Mouse (Mus musculus): ENCODE results near the gene Gm20388.
A peak's percentile ranks its signal among the peaks of the same experiment; 100 is the strongest.

Gm20388 gene

DNA sequence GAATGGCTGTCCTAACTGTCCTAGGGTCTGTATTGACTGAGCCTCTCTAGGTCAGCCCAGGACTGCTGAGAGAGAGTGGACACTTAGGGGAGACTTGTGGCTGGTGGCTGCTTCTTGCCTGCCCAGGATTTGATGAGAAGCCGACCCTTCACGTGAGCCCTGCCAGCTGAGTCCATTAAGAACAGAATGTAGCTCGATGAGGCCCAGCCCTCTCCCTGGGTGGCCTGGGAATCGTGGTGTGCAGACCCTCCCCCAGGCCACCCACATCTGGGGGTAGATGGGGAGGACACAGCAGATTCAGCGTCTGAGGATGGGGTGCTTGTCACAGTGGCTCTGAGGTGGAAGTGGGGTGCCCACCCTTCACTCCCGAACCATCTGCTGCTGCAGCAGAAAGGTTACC, 1001.8 kb downstream of the Gm20388 start:
- DNase-seq (ENCODE audit: low spot score in 2 of 2) = no peak

DNA sequence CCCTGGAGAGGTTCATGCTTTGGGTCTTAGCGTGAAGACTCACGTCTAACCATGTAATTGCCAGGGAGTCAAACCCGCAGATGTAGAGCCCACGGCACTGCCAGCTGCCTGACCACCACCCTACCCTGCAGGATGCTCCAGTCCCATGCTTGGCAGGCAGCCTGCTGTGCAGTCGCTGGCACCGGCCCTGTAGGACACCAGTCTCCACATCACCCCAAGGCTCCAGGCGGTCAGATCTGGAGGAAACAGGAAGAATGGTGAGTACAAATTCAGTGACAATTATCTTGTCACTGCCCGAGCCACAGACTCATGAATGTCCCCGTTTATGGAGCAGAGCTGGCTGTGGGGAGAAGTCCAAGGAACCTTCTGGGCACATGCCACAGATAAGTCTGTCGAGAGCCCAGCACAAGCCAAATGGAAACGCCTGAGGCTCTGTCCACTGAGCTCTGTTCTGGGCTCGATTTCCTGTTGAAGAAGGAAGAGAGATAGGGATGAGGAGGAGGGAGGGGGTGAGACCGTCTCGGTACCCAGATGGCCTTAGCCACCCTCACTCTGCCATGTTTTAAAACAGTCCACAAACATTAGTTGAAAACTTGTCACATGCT, 1006.3 kb downstream of the Gm20388 start:
- no peak for DNase-seq (ENCODE audit: low spot score in 2 of 2)

DNA sequence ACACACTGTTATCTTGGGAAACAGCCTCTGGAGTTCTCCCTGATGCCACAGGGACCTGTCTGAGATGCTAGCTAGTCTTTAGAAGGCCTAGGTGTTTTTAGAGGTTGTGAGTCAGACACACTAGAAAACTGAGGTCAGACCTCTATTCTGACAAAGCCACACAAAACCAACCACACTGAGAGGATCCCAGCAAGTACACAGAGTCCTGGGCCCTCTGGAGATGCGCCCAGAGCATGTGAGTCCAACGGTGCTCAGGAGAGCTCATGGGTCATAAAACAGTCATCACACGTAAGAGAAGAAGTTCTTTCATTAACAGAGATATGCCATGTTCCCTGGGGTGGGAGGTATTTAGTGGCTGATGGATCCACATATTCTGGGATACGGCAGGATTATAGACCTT, 1009.9 kb downstream of the Gm20388 start:
- no peak for DNase-seq (ENCODE audit: low spot score in 2 of 2)

DNA sequence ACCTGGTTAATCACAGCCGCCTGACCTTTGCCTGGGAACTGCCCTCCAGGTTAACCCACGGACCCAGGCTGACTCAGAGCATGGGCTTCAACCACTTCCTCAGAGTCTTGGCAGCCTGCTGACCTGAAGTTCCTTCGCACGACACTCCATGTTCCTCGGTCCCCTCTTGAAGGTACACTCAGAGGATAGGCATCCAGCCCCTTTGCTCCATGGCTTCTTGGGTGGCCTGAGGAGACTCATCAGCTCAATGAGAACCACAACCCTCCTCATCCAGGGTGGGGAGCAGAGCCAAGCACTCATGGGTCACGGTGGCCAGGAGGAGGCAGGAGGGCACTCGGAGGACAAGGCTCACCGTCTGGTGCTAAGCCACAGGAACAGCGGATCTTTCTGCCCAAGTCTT, 1015.6 kb downstream of the Gm20388 start:
- DNase-seq (ENCODE audit: low spot score in 2 of 2) = no peak

DNA sequence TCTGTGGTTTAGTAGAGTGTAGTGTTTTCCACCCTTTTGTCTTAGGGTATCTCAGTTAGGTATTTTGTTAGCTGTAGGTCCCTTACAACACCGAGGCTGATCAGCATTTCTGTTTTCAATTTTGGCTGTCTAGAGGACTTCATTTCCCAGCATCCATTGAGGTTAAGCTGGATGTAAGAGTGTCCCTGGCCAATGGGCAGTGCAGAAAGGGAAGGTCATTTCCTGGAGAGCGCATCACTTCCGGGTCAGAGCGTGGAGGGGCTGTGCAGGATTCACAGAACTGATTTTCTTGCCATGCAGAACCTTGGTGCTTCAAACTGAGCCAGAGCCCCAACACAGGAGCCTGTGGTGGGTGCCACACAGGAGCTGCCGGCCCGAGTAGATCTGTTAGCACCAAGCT, 1017.4 kb downstream of the Gm20388 start:
- DNase-seq (ENCODE audit: low spot score in 2 of 2) = no peak

DNA sequence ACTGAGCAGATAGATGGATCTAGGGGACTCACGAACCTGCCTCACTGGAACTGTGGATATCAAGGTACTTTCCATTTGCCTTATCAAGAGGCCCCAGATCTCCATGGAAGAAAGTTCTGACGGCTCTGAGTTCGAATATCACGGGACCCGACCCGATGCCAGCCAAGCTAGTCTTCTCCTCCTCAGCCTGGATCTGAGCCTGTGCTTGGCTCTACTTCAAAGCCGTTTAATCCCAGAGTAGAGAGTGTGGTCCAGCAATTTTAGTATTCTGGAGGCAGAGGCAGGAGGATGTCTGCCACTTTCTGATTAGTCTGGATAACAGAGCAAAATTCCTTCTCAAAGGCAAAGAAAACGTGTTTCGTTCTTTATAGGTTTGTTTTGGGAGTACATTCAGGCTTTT, 1024.0 kb downstream of the Gm20388 start:
- no peak for DNase-seq (ENCODE audit: low spot score in 2 of 2)

DNA sequence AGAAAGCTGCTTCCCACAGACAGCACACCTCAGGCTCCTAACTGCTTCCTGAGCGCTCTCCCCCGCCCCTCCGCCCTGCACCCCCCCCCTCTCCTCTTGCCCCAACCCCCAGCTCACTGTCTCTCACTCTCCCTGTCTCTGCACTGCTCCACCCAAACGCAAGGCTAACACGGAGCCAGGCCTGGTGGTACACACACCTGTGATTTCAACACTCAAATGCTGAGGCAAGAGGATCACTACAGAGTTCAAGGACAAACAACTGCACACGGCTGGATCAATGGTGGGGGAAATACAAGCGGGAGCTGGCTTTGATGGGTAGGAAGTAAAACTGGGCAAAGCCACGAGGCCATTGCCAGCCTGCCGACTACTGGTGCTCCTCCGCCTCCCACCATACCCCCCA, 1026.0 kb downstream of the Gm20388 start:
- DNase-seq (ENCODE audit: low spot score in 2 of 2) = no peak

DNA sequence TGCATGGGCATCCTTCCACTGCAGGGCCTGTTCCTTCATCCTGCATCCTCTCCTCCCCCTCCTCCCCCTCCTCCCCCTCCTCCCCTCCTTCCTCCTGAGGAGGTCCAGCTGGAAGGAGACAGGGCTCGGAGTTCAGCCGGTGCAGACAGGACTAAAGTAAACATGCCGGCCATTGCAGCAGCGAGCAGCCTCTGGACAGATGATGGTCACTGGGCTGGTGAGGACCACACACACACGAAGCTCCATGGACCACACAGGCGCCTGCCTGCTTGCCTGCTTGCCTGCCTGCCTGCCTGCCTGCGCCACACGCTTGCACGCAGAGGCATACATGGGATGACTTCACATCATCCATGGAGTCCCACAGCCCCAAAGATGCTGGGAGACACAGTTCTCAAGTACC, 1026.8 kb downstream of the Gm20388 start:
- DNase-seq (ENCODE audit: low spot score in 2 of 2) = no peak

DNA sequence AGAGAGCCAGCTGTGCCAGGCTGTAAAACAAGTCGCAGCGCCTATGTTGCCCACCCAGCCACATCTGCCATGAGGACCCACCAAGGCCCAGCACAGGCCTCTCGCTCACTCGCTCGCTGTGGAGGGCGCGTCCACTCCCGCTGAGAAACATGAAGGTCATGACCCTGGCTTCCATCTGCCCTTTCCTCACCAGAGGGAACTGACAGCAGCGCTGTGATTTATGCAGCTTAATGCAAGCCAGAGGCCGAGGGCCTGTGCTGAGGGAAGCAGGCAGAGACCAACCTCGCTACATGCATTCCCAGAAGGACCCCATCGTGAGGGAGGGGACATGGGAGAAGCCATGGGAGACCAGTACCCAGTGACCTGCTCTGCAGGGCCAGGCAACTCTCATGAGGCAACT, 1029.6 kb downstream of the Gm20388 start:
- no peak for DNase-seq (ENCODE audit: low spot score in 2 of 2)

DNA sequence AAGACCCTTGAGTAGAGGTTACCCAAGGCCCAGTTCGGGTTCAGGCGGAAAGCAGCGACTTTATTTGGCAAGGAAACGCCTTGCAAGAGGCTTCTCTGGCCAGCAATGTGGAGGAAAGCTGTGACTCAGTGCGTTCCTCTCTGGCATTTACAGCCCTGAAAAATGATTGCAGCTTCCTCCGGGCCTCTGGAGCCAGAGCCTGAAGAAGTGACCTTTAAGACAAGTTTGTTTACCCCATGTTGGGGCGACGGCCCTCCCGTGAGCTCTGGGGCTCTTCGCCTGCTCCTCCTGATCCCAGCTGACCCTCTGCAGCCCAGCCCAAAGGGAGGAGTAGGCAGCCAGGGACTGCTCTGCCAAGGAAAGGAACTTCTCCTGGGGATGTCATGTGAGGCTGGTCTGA, 1036.6 kb downstream of the Gm20388 start:
- no peak for DNase-seq (ENCODE audit: low spot score in 2 of 2)

DNA sequence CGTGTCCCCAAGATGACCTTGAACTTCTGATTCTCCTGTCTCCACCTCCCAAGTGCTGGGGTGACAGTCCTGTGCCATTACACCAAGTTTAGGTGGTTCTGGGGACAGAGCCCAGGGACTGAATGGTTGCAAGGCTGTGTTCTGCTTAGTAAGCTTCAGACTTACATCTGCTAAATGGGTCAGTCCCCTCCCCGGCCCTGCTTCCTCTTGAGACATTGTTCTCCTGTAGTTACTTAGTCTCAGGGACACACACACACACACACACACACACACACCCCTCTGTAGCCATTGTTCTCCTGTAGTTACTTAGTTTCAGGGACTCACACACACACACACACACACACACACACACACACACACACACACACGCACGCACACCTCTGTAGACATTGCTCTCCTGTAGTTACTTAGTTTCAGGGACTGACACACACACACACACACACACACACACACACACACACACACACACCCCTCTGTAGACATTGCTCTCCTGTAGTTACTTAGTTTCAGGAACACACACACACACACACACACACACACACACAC, 1037.5 kb downstream of the Gm20388 start:
- no peak for DNase-seq (ENCODE audit: low spot score in 2 of 2)

DNA sequence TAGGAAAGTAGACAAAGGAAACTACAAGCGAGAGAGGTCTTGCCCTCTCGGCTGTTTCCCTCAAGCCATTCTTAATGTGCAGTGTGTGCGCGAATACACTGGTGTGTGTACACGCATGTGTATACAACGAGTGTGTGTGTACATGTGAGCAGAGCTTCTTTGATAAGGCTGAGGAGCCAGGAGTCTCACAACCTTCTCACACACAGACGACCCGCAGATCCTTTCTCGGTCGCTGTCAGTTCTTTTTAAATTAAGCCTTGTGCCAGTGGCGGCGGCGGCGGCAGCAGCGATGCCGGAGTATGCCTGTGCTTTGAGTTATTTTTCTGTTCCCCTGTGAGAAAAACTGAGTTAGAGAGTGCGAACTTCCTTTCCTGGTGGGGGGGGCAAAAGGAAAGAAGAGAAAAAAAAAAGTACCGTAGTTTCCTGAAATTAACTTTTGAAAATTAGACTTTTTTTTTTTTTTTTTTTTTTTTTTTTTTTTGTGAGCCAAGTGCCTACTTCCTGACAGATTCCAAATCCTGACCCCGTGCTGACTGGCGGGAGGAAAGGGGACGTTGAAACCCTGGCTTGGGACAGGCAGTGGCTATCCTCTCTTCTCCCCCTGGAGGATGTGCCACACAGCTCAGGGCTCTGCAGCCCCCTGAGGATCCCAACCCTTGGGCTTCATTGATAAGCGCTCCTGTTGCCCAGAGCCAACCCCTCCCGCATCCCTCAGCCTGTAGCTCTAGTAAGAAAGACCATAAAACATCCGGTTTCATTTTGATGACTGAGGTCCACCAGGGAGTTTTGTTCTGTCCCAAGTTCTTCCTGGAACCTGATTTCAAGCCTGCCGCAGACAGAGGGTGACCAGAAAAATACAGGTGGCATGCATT, 1038.2 kb downstream of the Gm20388 start:
- DNase-seq (ENCODE audit: low spot score in 2 of 2) = no peak

DNA sequence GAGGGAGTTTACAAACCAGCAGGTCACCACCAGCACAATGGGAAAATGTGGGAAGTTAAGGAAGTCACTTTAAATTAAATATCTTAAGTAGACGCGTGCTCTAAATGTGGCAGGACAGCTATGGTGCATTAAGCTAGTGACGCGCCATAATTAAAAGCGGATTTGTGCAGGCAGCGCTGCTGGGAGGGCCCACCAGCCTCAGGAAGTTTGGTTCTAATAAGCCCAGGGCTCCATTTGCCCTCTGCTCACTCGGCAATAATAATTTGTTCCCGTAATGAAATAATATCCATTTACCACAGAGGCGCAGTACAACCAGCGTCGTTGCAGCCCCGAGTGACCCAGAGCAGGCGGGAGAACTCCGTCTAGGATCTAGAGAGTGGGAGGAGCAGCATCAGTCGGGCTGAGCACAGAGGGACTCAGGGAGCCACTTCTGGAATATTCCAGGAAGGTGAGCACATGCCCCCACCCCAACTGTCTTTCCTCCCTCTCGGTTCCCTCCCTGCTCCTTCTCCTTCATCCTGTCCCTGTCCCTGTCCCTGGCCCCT, 1040.1 kb downstream of the Gm20388 start:
- no peak for DNase-seq (ENCODE audit: low spot score in 2 of 2)

DNA sequence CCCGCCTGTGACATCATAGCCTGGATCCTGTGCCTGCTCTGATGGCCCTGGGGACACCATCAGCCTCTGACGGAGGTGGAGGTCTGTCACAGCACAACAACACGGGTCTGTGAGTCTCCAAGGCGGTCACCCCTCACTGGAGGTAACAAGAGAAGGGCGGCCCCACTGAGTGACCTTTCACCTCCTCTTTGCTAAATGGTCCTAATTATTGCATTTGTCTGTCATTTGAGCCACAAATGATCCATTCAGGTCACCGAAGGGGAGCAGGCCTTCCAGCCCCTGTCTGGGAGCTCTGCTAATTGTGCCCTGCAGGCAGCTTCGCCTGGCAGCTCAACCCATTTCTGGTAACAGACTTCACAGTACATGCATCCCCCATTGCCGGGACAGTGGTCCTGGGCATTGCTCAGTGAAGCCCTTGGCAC, 1048.8 kb downstream of the Gm20388 start:
- DNase-seq (ENCODE audit: low spot score in 2 of 2) = no peak

DNA sequence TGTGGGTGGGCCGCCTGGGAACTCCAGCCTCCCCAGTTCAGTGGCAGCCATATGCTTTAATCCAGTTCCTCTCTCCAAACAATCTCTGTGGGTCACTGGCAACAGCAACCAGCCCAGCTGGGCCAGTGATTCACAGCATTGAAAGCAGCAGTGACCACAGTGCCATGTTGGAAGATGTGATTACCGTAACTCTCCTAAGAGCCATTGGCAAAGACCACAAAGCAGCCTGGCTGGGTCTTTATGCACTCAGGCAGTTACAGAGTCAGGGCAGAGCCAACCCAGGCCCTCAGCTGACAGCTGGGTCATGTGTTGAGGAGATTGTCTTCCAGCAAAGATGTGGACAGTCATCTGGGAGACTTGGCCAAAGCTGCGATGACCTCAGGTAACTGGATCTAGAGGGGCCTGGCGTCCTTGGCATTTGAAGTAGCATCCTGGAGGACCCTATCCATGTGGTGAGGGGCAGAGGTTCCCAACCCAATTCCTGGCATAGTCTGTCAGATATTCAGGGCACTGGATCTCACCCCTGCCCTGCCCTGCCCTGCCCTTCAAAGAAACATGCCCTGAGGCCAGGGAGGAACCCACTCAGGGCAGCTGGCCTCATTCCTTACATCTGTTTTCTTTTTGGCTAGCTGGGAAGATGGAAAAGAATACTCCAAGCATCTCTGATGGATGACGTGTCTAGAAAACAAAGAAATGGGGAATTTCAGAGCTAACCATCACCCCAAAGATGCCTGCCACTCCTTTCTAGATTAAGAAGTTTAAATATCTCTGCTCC, 1052.2 kb downstream of the Gm20388 start:
- DNase-seq (ENCODE audit: low spot score in 2 of 2) = no peak

DNA sequence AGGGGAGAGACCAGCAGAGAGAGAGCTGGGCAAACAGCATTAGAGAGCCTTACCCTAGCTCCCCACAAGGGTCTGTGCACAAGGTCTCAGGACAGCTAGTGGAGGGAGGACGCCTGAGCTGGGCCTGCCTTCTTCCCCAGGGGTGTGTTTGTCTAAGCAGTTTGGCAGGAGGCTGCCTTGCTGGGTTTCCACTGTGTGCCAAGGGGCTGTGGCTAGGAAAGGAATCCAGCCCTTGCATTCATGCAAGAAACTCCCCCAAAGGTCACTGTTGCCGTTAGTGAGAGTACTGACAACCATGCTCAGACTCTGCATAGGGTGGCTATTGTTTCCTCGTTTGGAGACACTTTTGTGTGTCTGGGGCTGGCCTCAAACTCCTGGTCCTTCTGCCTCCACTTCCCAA, 1055.9 kb downstream of the Gm20388 start:
- no peak for DNase-seq (ENCODE audit: low spot score in 2 of 2)

DNA sequence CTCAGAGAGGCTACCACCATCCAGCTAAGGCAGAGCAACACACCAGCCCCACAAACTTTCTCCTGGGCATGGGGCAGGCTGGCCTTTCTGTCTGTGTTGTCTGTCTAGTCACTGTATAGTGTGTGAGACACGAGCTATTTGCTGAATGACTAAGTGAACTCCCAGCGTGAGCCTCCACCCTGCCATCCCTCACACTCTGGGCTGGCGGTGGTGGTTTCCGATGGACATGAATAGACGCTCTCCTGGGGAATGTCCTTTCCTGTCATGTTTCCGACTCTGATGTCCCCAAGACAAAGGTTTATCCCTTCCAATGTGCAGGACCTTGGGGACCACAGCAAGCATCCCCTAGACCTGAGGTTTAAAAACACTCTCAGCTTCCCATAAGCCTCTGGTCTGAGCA, 1057.7 kb downstream of the Gm20388 start:
- DNase-seq (ENCODE audit: low spot score in 2 of 2) = no peak

DNA sequence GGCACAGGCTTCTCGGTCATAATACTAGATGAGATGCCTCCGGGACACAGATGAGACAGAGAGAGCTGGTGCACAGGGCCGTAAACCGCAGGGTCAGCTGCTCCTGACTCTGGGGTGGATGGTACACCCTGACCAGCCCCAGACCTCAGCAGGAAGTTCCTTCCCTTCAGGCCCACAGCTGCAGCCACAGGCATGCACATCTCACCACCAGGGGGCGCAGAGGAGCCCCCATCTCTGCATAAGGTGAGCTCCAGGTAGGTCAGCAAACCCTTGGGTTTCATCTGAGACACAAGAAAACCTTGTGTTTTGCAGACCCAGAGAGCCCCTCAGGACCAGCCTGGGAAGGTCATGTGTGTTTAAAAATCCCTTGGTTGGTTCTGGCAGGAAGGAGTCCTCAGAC, 1059.7 kb downstream of the Gm20388 start:
- DNase-seq (ENCODE audit: low spot score in 2 of 2) = peak in 1 of 2 experiments; percentile 8

DNA sequence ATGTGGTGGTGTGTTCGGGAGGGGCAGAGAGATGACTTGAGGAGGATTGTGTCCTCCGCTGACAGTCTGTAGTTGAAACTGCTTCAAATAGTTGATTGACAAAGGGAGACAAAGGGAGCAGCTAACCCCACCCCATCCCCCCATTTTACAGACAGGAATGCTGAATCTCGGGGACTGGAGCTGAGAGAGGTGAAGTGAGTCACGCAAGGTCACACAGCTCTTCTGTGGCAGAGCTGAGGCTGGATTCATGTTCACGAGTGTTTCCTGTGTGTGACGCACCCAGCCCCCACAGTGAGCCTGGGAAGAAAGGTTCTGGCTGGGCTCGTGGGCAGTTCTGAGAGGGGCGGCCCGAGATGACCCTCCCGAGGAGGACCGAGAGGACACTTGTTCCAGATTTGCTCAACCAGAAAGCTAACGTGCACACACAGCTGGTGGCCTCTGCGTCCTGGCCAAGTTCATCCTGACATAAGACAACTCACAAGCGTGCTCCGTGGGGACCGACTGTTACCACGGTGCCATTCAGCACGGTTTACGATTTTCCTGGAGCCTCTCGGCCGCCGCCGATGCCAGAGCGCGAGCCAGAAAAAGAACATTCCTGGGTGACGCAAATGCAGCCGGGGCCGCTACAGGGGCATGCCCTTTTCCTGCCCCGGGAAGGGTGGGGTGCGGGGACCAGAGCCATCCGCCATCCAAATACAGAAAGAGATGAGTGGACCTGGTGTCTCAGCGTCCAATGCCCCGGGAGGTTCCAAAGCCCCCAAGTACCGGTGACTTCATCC, 1061.2 kb downstream of the Gm20388 start:
- no peak for DNase-seq (ENCODE audit: low spot score in 2 of 2)

DNA sequence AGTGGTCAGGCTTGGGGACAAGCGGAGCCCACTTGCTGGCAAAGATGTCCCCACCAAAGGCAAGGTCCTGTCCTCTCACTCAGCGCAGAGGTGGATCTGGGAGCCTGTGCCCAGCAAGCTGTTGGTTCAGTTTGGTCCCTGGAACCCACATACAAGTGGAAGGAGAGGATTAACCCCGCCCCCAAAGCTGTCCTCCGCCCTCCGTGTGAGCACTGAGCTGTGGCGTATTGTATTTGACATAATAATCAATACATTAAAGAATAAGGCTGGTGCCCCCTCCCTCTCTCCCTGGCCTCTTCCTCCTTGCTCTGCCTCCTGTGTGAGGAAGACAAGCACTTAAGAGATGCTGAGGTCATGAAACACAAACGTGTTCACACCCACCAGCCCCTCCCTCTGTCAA, 1062.4 kb downstream of the Gm20388 start:
- DNase-seq (ENCODE audit: low spot score in 2 of 2) = no peak

DNA sequence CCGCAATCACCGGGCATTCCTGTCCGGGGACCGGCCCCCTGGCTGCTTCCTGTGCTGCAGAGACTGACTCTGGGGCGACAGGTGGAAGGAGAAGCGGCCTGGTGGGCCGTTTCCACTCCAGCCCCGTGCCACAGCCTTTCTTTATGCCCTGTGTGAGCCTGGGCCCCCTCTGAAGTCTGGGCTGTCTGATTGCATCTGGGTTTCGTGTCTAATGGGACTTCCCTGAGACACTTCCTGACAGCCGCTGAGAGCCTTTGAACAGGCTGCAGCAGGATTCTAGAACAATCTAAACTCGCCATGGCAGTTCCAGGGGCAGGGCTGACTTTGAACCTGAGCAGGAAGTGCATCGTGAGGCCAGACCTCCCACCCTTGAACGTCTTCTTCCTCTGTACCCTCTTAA, 1066.5 kb downstream of the Gm20388 start:
- no peak for DNase-seq (ENCODE audit: low spot score in 2 of 2)

All from left cerebral cortex, adult 9 months (tissue).